Mouse (Mus musculus) right cerebral cortex, postnatal 36 days (tissue): Measurements from ENCODE around the gene Cpne5.
A peak's percentile ranks its signal among the peaks of the same experiment; 100 is the strongest.

ENCODE experiments used
- DNase-seq, 2 experiments: peaks; one replicate each; pipeline ENCODE4 v3.0.0; 2022; ENCODE audit warnings: low spot score in 2 of 2, mixed read lengths in 1 of 2

Cpne5 gene

GRCm38 (mm10) chr17:29210037-29210436 lies 27.9 kb downstream of the Cpne5 start:
- no peak for DNase-seq

DNA sequence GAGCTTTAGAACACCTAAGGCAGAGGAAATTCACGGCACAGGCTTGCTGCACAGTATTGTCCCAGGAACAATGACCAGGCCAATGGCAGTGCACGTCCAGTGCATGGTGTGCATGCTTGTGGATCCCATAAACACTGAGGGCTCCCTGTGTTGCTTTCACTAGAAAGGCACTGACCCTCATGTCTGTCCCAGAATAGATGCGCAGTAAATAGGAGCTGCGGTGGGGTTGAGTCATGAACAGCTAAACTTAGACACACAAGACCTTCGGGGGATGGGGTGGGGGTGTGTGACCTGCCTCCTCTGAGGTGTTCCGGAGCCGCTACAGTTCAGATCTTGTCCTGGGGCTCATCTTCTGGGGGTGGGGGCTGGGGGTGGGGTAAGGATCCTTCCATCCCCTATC lies 31.9 kb downstream of the Cpne5 start:
- no peak for DNase-seq

- DNase-seq, result no peak
Measured at GRCm38 (mm10) chr17:29202604-29203003, 35.4 kb downstream of the Cpne5 start.

DNA sequence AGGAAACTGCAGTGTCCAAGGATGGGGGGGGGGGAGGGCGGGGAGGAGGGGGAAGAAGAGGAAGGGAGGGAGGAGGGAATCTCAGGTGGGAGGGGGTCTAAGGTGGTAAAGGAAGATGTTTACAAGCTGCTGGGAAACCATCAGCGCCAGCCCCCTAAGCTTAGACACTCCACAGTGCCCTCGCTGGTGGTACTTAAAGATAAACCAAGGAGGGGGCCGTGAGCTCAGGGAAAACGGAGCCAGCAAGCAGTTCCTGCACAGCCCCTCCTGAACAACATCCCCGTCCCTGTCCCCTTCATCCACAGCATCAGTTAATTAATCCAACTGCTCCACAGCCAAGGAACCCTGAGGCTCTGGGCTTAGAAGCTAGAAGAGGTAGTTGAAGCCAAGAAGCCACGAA lies 38.1 kb downstream of the Cpne5 start:
- no peak for DNase-seq

DNA sequence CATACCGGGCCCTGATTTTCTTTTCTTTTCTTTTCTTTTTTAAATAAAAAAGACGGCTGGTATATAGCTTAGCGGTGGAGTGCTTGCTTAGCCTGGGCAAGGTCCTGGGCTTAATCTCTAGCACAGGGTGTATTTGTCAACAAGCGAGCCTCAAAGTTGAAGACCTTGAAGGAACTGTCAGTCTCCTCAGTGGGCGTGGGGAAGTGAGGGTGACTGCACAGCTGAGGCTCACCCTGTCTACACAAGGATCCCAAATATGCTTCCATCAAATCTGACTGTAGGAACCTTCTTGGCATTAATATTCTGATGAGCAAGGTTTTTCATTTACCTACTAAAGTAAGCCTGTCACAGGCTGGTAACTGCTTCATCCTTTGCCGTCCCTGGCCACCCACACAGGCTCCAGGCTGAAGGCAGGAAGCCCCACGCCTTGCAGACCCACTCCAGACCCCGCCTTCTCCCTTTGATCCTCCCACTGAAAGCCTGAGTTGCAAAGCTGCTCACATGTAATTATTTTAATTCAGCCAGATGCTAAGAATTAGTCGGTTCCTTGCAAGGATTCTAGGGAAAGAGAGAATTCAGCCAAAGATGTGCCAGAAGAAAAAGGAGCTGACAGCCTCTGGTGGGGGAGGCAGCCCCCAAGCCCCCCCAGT lies 38.7 kb downstream of the Cpne5 start:
- DNase-seq, result peak; percentile 46 to 59

DNA sequence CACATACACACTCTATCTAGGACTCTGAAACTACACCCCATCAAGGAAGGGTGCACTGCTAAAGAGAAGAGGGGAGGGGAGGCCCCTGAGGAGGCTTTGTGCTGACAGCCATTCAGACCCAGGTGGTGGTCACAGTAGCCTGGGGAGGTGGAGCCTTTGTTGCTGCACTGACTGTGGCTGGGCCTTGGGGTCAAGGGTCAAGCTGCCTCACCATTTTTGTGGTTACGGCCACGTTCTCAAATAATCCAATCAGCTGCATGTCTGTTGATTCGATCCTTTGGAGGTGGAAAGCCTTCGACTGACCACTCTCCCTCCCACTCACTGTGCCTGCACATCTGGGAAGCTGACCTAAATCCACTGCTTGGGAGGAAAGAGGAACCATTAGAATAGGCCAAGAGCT lies 42.4 kb downstream of the Cpne5 start:
- no peak for DNase-seq

GRCm38 (mm10) chr17:29188989-29189388 lies 49.0 kb downstream of the Cpne5 start:
- DNase-seq, result no peak

- DNase-seq, result no peak
Measured at GRCm38 (mm10) chr17:29186989-29187859, 50.7 kb downstream of the Cpne5 start.

GRCm38 (mm10) chr17:29185376-29186046 lies 52.5 kb downstream of the Cpne5 start:
- DNase-seq, result no peak

DNA sequence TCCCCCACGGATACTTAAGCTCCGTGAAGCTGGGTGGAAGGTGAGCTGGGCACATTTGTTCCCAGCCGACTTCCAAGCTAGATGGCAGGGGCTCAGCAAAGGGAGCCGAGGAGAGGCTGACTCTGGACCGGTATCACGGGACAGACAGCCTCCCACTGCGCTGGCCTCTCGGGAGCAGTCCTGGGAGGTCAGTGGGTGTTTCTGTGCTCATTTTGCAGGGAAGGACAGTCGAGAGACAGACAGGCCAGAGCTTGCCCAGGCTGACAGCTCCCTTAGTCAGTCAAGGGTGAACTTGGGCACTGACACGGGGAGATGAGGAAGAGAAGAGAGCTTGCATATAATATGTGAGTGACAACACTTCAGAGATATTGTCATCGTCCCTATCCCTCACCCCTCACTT lies 54.8 kb downstream of the Cpne5 start:
- DNase-seq, result no peak

GRCm38 (mm10) chr17:29181751-29182150 lies 56.2 kb downstream of the Cpne5 start:
- DNase-seq, result no peak

GRCm38 (mm10) chr17:29180406-29181127 lies 57.4 kb downstream of the Cpne5 start:
- DNase-seq, result no peak

- DNase-seq, result no peak
Measured at GRCm38 (mm10) chr17:29179917-29180316, 58.0 kb downstream of the Cpne5 start.

- DNase-seq, result no peak
Measured at GRCm38 (mm10) chr17:29178503-29179059, 59.4 kb downstream of the Cpne5 start.

DNA sequence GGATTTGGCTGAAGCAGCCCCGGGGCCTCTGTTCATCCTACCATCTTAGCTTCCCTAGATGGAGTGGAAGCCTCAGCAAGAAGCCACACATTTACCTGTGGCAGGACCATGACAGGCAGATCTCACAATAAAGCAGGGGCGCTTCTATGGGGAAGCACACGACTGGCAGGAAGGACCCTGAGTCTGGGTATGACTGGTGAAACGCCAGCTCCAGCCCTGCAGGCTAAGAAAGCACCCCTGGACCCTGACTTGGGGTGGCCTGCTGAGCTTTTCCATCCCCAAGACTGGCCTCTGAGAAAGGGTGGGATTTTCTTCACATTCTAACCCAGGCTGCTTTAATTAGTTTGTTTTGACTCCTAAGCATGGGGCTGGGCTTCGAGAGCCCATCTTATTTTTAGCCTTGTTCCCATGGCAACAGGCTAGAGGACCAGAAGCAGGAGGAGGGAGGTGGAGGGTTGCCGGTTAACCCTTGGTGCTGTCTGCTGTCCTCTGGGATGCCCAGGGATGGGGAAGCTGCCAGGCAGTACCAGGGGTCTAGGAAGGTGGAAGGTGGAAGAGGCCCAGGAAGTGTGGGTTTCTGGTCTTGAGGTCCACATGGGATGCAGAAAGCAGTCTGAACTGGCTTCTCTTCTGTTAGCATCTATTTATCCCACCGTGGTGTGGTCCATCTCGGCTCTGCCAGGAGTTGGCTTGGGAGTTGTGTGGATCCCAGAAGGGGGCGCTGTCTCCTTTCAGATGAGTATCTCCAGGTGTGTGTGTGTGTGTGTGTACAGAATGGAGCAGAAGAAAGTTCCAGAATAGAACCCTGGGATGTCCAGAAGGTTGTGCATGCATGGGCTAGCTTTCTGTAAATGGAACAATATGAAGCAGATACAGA lies 61.3 kb downstream of the Cpne5 start:
- DNase-seq, result peak; percentile 70 to 74

DNA sequence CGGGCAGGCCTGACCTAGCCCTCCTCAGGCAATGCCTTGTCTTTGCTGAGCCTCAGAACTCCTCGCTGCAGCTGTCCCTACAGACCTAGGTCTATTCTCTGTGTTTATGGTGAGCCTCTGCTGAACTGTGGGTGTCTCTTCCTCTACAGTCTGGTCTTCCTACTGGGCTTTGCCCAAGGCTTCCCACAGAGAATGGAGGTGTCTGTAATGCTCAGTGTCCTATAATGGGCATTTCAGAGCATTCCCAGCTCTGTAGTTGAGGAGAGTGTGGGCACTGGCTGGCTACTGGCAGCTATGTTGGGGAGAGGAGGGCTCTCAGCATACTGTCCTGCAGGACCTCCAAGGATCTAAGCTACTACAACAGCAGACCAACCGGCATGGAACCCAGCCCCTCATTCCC lies 62.3 kb downstream of the Cpne5 start:
- no peak for DNase-seq

DNA sequence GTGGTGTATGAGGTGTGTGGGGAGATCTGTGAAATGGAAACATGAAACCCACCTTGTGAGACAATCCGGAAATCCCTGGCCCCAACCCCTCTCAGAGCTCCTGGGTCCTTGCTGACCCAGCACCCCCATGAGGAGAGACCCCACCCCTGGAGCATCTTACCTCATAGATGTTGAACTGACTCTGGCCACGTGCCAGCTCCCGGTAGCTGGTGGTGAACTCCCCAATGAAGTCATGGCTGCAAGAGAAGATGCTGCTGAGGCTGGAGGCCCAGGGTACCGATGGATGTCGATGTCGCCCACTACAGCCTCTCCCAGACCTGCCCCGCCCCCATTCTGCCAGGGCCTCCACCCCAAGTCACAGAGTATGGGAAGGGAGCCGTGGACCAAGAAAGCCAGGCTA lies 64.8 kb downstream of the Cpne5 start:
- no peak for DNase-seq

- DNase-seq, result no peak
Measured at GRCm38 (mm10) chr17:29172062-29172461, 65.9 kb downstream of the Cpne5 start.

GRCm38 (mm10) chr17:29171001-29171772 lies 66.8 kb downstream of the Cpne5 start:
- DNase-seq, result peak; percentile 64 to 72
